Mouse (Mus musculus): ENCODE results near the gene Glipr1. TPM values are rescaled to one million over a fixed set of nuclear protein-coding genes. Genes with fewer than 3 reads are reported as not detected.
"Not testable (repeated sequence)": the region's sequence is repeated elsewhere in the genome, so short reads cannot be mapped to it uniquely, and the experiment has no call there.

Gene Glipr1
- 0.31 and 1.6 TPM in 2 replicates for polyA plus RNA-seq (2014; fragmentation: Nextera tagmentation; extraction: Ambion mirVana)

- Histone ChIP-seq H3K9me3 (ENCODE audit: control insufficient read depth, low read length) (no peaks in the 10 kb centered on the region), H3K27ac (ENCODE audit: low read depth, low read length) (no peak within 1 kb of the TSS), H3K36me3 (ENCODE audit: control insufficient read depth, insufficient read depth, low read length) (no peaks in the 10 kb centered on the region), H3K4me2 (ENCODE audit: low read depth, low read length, severe bottlenecking) (no peak within 1 kb of the TSS), H3K4me3 (ENCODE audit: low read depth, low read length) (no peak within 1 kb of the TSS), H3K9ac (ENCODE audit: low read length) (no peak within 1 kb of the TSS), H3K27me3 (ENCODE audit: control insufficient read depth, insufficient read depth, low read length) (no peaks in the 10 kb centered on the region), H3K4me1 (replicated peaks; ENCODE audit: control insufficient read depth, insufficient read depth, low read length) (no peaks in the 10 kb centered on the region)
- DNase-seq (ENCODE audit: low spot score) = no peak
- WGBS = 77% methylated on average over 9 of the region's 9 CpGs
- no peak for ATAC-seq (replicated peaks; ENCODE audit: low FRiP score)
Measured at GRCm38 (mm10) chr10:112002544-112003215, at the start of gene Glipr1. Glipr1 (minus strand) TSS chr10:112002631.

GRCm38 (mm10) chr10:112051956-112052355 lies 49.5 kb upstream of the Glipr1 start:
- ATAC-seq (replicated peaks; ENCODE audit: low FRiP score); H3K4me1 ChIP-seq (replicated peaks; ENCODE audit: control insufficient read depth, insufficient read depth, low read length); H3K27ac ChIP-seq (ENCODE audit: low read depth, low read length); H3K36me3 ChIP-seq (ENCODE audit: control insufficient read depth, insufficient read depth, low read length); H3K9ac ChIP-seq (ENCODE audit: low read length); H3K9me3 ChIP-seq (ENCODE audit: control insufficient read depth, low read length); H3K27me3 ChIP-seq (ENCODE audit: control insufficient read depth, insufficient read depth, low read length); DNase-seq (ENCODE audit: low spot score); H3K4me2 ChIP-seq (ENCODE audit: low read depth, low read length, severe bottlenecking); H3K4me3 ChIP-seq (ENCODE audit: low read depth, low read length): not testable (repeated sequence)
- WGBS = 70% methylated on average over 2 of the region's 2 CpGs

GRCm38 (mm10) chr10:112051220-112051619 lies 48.8 kb upstream of the Glipr1 start:
- no peak overlapping the region for H3K9ac ChIP-seq (ENCODE audit: low read length)
- no peaks in the 10 kb centered on the region for H3K36me3 ChIP-seq (ENCODE audit: control insufficient read depth, insufficient read depth, low read length)
- H3K9me3 ChIP-seq (ENCODE audit: control insufficient read depth, low read length) = no peaks in the 10 kb centered on the region
- no peak overlapping the region for H3K27ac ChIP-seq (ENCODE audit: low read depth, low read length)
- H3K27me3 ChIP-seq (ENCODE audit: control insufficient read depth, insufficient read depth, low read length) = no peaks in the 10 kb centered on the region
- ATAC-seq (replicated peaks; ENCODE audit: low FRiP score) = no peak
- no peak for DNase-seq (ENCODE audit: low spot score)
- H3K4me1 ChIP-seq (replicated peaks; ENCODE audit: control insufficient read depth, insufficient read depth, low read length) = no peaks in the 10 kb centered on the region
- no peak overlapping the region for H3K4me2 ChIP-seq (ENCODE audit: low read depth, low read length, severe bottlenecking)
- H3K4me3 ChIP-seq (ENCODE audit: low read depth, low read length) = no peak overlapping the region

GRCm38 (mm10) chr10:112044283-112044682 lies 41.9 kb upstream of the Glipr1 start:
- H3K27me3 ChIP-seq (ENCODE audit: control insufficient read depth, insufficient read depth, low read length); H3K36me3 ChIP-seq (ENCODE audit: control insufficient read depth, insufficient read depth, low read length); H3K9me3 ChIP-seq (ENCODE audit: control insufficient read depth, low read length); H3K4me2 ChIP-seq (ENCODE audit: low read depth, low read length, severe bottlenecking); ATAC-seq (replicated peaks; ENCODE audit: low FRiP score); DNase-seq (ENCODE audit: low spot score); H3K27ac ChIP-seq (ENCODE audit: low read depth, low read length); H3K4me1 ChIP-seq (replicated peaks; ENCODE audit: control insufficient read depth, insufficient read depth, low read length); H3K9ac ChIP-seq (ENCODE audit: low read length); H3K4me3 ChIP-seq (ENCODE audit: low read depth, low read length): not testable (repeated sequence)
- WGBS = 68% methylated on average over 14 of the region's 14 CpGs

GRCm38 (mm10) chr10:112043523-112043922 lies 41.1 kb upstream of the Glipr1 start:
- H3K4me1 ChIP-seq (replicated peaks; ENCODE audit: control insufficient read depth, insufficient read depth, low read length); H3K36me3 ChIP-seq (ENCODE audit: control insufficient read depth, insufficient read depth, low read length); H3K4me3 ChIP-seq (ENCODE audit: low read depth, low read length); H3K4me2 ChIP-seq (ENCODE audit: low read depth, low read length, severe bottlenecking); H3K27me3 ChIP-seq (ENCODE audit: control insufficient read depth, insufficient read depth, low read length); H3K9ac ChIP-seq (ENCODE audit: low read length); H3K27ac ChIP-seq (ENCODE audit: low read depth, low read length); H3K9me3 ChIP-seq (ENCODE audit: control insufficient read depth, low read length); DNase-seq (ENCODE audit: low spot score): not testable (repeated sequence)
- WGBS = 83% methylated on average over 9 of the region's 9 CpGs
- 0 out of 2 replicates have a peak, but pooled peaks have one; percentile 46 for ATAC-seq (replicated peaks; ENCODE audit: low FRiP score)

- 79% methylated on average over 3 of the region's 3 CpGs for WGBS
Measured at GRCm38 (mm10) chr10:112028689-112029088, 26.3 kb upstream of the Glipr1 start.

GRCm38 (mm10) chr10:112023585-112023984 lies 21.2 kb upstream of the Glipr1 start:
- Histone ChIP-seq H3K4me1 (replicated peaks; ENCODE audit: control insufficient read depth, insufficient read depth, low read length) (no peaks in the 10 kb centered on the region), H3K9me3 (ENCODE audit: control insufficient read depth, low read length) (no peaks in the 10 kb centered on the region), H3K4me2 (ENCODE audit: low read depth, low read length, severe bottlenecking) (no peak overlapping the region), H3K27me3 (ENCODE audit: control insufficient read depth, insufficient read depth, low read length) (no peaks in the 10 kb centered on the region), H3K4me3 (ENCODE audit: low read depth, low read length) (no peak overlapping the region), H3K36me3 (ENCODE audit: control insufficient read depth, insufficient read depth, low read length) (no peaks in the 10 kb centered on the region), H3K9ac (ENCODE audit: low read length) (no peak overlapping the region), H3K27ac (ENCODE audit: low read depth, low read length) (no peak overlapping the region)
- no peak for DNase-seq (ENCODE audit: low spot score)
- no peak for ATAC-seq (replicated peaks; ENCODE audit: low FRiP score)
- 79% methylated on average over 2 of the region's 2 CpGs for WGBS

More at GRCm38 (mm10) chr10:112028689-112029088, 26.3 kb upstream of the Glipr1 start:
- not testable (repeated sequence) for H3K4me2 ChIP-seq (ENCODE audit: low read depth, low read length, severe bottlenecking); H3K9ac ChIP-seq (ENCODE audit: low read length); DNase-seq (ENCODE audit: low spot score); H3K27ac ChIP-seq (ENCODE audit: low read depth, low read length); H3K4me1 ChIP-seq (replicated peaks; ENCODE audit: control insufficient read depth, insufficient read depth, low read length); H3K4me3 ChIP-seq (ENCODE audit: low read depth, low read length); ATAC-seq (replicated peaks; ENCODE audit: low FRiP score); H3K36me3 ChIP-seq (ENCODE audit: control insufficient read depth, insufficient read depth, low read length); H3K9me3 ChIP-seq (ENCODE audit: control insufficient read depth, low read length); H3K27me3 ChIP-seq (ENCODE audit: control insufficient read depth, insufficient read depth, low read length)

- H3K4me2 ChIP-seq (ENCODE audit: low read depth, low read length, severe bottlenecking); H3K4me3 ChIP-seq (ENCODE audit: low read depth, low read length); H3K27ac ChIP-seq (ENCODE audit: low read depth, low read length); ATAC-seq (replicated peaks; ENCODE audit: low FRiP score); DNase-seq (ENCODE audit: low spot score); H3K36me3 ChIP-seq (ENCODE audit: control insufficient read depth, insufficient read depth, low read length); H3K9me3 ChIP-seq (ENCODE audit: control insufficient read depth, low read length); H3K27me3 ChIP-seq (ENCODE audit: control insufficient read depth, insufficient read depth, low read length); H3K4me1 ChIP-seq (replicated peaks; ENCODE audit: control insufficient read depth, insufficient read depth, low read length); H3K9ac ChIP-seq (ENCODE audit: low read length): not testable (repeated sequence)
- 76% methylated on average over 1 of the region's 1 CpGs for WGBS
Measured at GRCm38 (mm10) chr10:112009511-112009910, 7.1 kb upstream of the Glipr1 start.

Data from forebrain, embryonic 11.5 days (tissue).